Comparison of ENCODE assay signal across 19 mouse cellular contexts in genomic region chr16:9900196-9900595, GRCm38 (mm10).
DNase-seq lines count a peak whose midpoint lies in the region; TF ChIP-seq lines count a peak whose summit lies in the region.
"Had no signal": no experiment of that assay in that cellular context is flagged by ENCODE, and none has a peak within 500 bp of the region (broad histone marks: within the 10 kb centered on the region; RNA-seq: fewer than 3 reads in every experiment).

No protein-coding gene starts in this region.

- H3K4me3 ChIP-seq in cerebellum, adult 2 months (replicated peaks; ENCODE audit: insufficient read depth, low read depth, low read length), result no peak overlapping the region
- no peak overlapping the region for H3K4me3 ChIP-seq in layer of hippocampus, adult 2 months
- H3K4me3 ChIP-seq: embryonic facial prominence, embryonic 12.5 days; embryonic facial prominence, embryonic 15.5 days; gastrocnemius, adult 2 months; heart, embryonic 13.5 days; hindbrain, embryonic 12.5 days; hindbrain, embryonic 15.5 days had no signal

- H3K27me3 ChIP-seq in cerebellum, adult 2 months (ENCODE audit: control insufficient read depth, insufficient read depth, low read length), result no peaks in the 10 kb centered on the region
- H3K27me3 ChIP-seq: embryonic facial prominence, embryonic 12.5 days; embryonic facial prominence, embryonic 15.5 days; heart, embryonic 13.5 days; hindbrain, embryonic 12.5 days; hindbrain, embryonic 15.5 days had no signal

- peak overlapping the region; percentile 96 for H3K27ac ChIP-seq in cerebellum, adult 2 months (ENCODE audit: insufficient read depth, low read length)
- peak overlapping the region; percentile 75 for H3K27ac ChIP-seq in layer of hippocampus, adult 2 months
- H3K27ac ChIP-seq: embryonic facial prominence, embryonic 12.5 days; embryonic facial prominence, embryonic 15.5 days; gastrocnemius, adult 2 months; heart, embryonic 13.5 days; hindbrain, embryonic 12.5 days; hindbrain, embryonic 15.5 days had no signal

- DNase-seq in cerebellum, adult 2 months, result peak; percentile 47 to 70
- DNase-seq in cerebellum, postnatal 4 days (ENCODE audit: low spot score in 2 of 2), result no peak
- DNase-seq in layer of hippocampus, adult 2 months (ENCODE audit: low spot score in 2 of 2), result no peak
- no peak for DNase-seq in layer of hippocampus, adult 18-20 months (ENCODE audit: low spot score in 2 of 2)
- peak; percentile 35 to 53 for DNase-seq in cerebellum, postnatal 10 days
- no peak for DNase-seq in thymus, postnatal 25 days
- DNase-seq: adrenal gland, postnatal 14 days; forebrain, postnatal 0 days; gastrocnemius, adult 2 months; gastrocnemius, postnatal 14 days; heart, adult 18-20 months; heart, postnatal 14 days; heart, postnatal 4 days; kidney, adult 8-10 months had no signal

- no peak for TF ChIP-seq POLR2A in cerebellum, adult 2 months (IDR thresholded peaks at IDR 0.05; ENCODE audit: borderline replicate concordance, insufficient read depth, low read length)

- peaks cover 66% of the 10 kb centered on the region for H3K4me1 ChIP-seq in cerebellum, adult 2 months (ENCODE audit: control insufficient read depth, insufficient read depth, low read length)
- H3K4me1 ChIP-seq: embryonic facial prominence, embryonic 12.5 days; embryonic facial prominence, embryonic 15.5 days; heart, embryonic 13.5 days; hindbrain, embryonic 12.5 days; hindbrain, embryonic 15.5 days had no signal

- 68% methylated on average over 1 of the region's 1 CpGs for WGBS in cerebellum, adult 2 months

- TF ChIP-seq CTCF in cerebellum, adult 2 months (IDR thresholded peaks at IDR 0.05; ENCODE audit: borderline replicate concordance, insufficient read depth, low read depth, low read length), result no peak
- TF ChIP-seq CTCF in layer of hippocampus, adult 2 months (conservative IDR thresholded peaks at IDR 0.05), result no peak

Comparison
In these comparisons a context has a peak if more than half of its experiments do, and no peak if none do; other contexts are left out.
1. DNase-seq: peak in cerebellum, adult 2 months (2 of 2) and cerebellum, postnatal 10 days (2 of 2); none in cerebellum, postnatal 4 days (0 of 2), layer of hippocampus, adult 2 months (0 of 2), layer of hippocampus, adult 18-20 months (0 of 2) and thymus, postnatal 25 days (single experiment).